Mouse (Mus musculus): ENCODE measurements at regions not wholly inside any gene's neighbourhood (a gene's known extent, or its start where the extent isn't known, plus 50 kb on each side); places are given as distances from the start of the nearest gene placed in this dataset.
A peak's percentile ranks its signal among the peaks of the same experiment; 100 is the strongest.

- no peaks in the 10 kb centered on the region for H3K9me3 ChIP-seq
- no peaks in the 10 kb centered on the region for H3K27me3 ChIP-seq
- no peak overlapping the region for H3K27ac ChIP-seq (replicated peaks)
- H3K4me3 ChIP-seq: no peak overlapping the region
- no peak overlapping the region for H3K9ac ChIP-seq (replicated peaks)
- peaks cover 21% of the 10 kb centered on the region for H3K4me1 ChIP-seq
- no peak overlapping the region for H3K4me2 ChIP-seq (replicated peaks)
- 76% methylated on average over 2 of the region's 2 CpGs for WGBS
- no peaks in the 10 kb centered on the region for H3K36me3 ChIP-seq
- peak; percentile 81 for ATAC-seq (ENCODE audit: low FRiP score, low read depth)
These were observed 1588.7 kb upstream of the Got2 start for GRCm38 (mm10) chr8:97477098-97477457.

DNA sequence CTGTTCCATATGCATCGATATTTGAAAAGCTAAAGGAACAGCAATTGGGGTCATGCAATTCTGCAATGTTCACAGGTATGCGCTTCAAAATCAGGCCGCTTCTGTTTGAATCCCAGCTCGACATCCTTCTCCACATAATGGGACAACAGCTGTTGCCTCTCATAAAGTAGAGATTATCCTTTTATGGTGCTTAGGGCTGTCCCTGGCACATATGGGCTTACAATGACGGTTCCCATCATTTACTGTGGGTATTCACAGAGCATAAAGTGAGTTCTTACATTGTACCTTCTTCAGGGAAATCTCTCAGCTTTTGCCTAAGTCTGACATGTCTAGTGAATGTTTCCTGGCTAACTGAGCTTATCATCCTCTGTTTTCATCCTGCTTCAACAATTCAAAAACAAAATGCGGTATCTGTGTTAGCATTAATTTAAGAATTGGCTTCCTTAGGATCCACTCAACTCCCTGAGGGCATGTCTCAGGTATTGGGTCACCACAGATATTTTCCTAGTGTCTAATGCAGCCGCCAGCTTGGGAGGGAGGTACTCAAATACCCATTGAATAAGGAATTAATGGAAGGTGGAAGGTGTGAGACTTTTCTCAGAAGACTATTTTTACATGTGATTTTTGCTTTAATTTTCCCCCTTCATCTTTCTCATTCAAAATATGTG lies 1588.2 kb upstream of the Got2 start:
- 59% methylated on average over 7 of the region's 7 CpGs for WGBS

DNA sequence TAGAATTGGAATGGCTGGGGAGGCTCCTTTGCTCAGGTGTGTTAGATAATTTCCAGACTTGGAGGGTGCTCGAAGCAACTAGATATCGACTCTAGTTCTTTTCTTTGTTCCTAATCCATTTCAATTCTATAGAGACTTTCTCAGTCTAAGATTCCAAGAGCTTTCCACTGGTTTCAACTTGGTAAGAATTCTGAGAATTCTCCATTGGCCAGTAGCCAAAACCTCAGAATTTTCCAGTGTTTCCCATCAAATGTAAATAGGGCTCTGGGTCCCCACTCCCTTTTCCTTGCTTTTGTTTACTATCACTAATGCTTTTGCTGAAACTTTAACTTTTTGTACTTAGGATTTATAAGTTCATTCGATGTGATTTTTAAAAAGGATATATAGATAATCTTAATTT lies 1585.0 kb upstream of the Got2 start:
- ATAC-seq (ENCODE audit: low FRiP score, low read depth): no peak
- Histone ChIP-seq H3K9me3 (no peaks in the 10 kb centered on the region), H3K9ac (replicated peaks) (no peak overlapping the region), H3K4me3 (no peak overlapping the region), H3K4me2 (replicated peaks) (no peak overlapping the region), H3K36me3 (no peaks in the 10 kb centered on the region), H3K27ac (replicated peaks) (no peak overlapping the region), H3K27me3 (no peaks in the 10 kb centered on the region), H3K4me1 (peaks cover 21% of the 10 kb centered on the region)
- 79% methylated on average over 3 of the region's 3 CpGs for WGBS

More for the DNA sequence above, 1588.2 kb upstream of the Got2 start:
- Histone ChIP-seq H3K4me3 (no peak overlapping the region), H3K9ac (replicated peaks) (no peak overlapping the region), H3K4me1 (peaks cover 21% of the 10 kb centered on the region), H3K36me3 (no peaks in the 10 kb centered on the region), H3K27ac (replicated peaks) (peak overlapping the region; percentile 46; the same call in 1 of the 2 replicates), H3K9me3 (no peaks in the 10 kb centered on the region), H3K27me3 (no peaks in the 10 kb centered on the region), H3K4me2 (replicated peaks) (no peak overlapping the region)
- peak; percentile 50; the same call in 1 of the 2 replicates for ATAC-seq (ENCODE audit: low FRiP score, low read depth)

GRCm38 (mm10) chr8:97461478-97461877 lies 1573.1 kb upstream of the Got2 start:
- no peak for ATAC-seq (ENCODE audit: low FRiP score, low read depth)
- H3K9me3 ChIP-seq: no peaks in the 10 kb centered on the region
- no peak overlapping the region for H3K27ac ChIP-seq (replicated peaks)
- no peaks in the 10 kb centered on the region for H3K36me3 ChIP-seq
- H3K27me3 ChIP-seq: no peaks in the 10 kb centered on the region
- no peak overlapping the region for H3K9ac ChIP-seq (replicated peaks)
- H3K4me3 ChIP-seq: no peak overlapping the region
- no peak overlapping the region for H3K4me2 ChIP-seq (replicated peaks)
- no peaks in the 10 kb centered on the region for H3K4me1 ChIP-seq

GRCm38 (mm10) chr8:97447696-97448095 lies 1559.3 kb upstream of the Got2 start:
- Histone ChIP-seq H3K36me3 (no peaks in the 10 kb centered on the region), H3K27ac (replicated peaks) (no peak overlapping the region), H3K4me2 (replicated peaks) (no peak overlapping the region), H3K4me3 (no peak overlapping the region), H3K9me3 (no peaks in the 10 kb centered on the region), H3K4me1 (no peaks in the 10 kb centered on the region), H3K9ac (replicated peaks) (no peak overlapping the region), H3K27me3 (no peaks in the 10 kb centered on the region)
- ATAC-seq (ENCODE audit: low FRiP score, low read depth): no peak
- 94% methylated on average over 8 of the region's 8 CpGs for WGBS

DNA sequence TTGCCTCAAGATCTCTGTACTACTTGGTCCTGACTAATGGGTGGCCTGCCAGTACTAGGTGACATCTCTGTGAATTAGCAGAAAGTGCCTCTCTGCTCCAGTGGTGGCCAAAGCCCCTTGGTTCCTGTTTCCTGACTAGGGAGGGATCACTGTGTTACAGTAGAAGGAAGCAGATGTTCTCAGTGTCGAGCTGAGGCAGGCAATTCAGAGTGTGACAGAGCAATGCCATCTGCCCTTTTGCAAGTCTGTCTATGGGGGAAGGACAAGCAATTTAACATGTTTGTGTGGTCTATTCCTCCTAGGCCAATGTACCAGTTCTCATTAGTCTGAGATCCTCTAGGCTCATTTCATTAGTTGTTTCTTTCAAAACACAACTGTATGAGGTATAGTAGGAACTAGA lies 1553.1 kb upstream of the Got2 start:
- 58% methylated on average over 1 of the region's 1 CpGs for WGBS
- no peaks in the 10 kb centered on the region for H3K4me1 ChIP-seq
- no peak overlapping the region for H3K27ac ChIP-seq (replicated peaks)
- H3K36me3 ChIP-seq: no peaks in the 10 kb centered on the region
- ATAC-seq (ENCODE audit: low FRiP score, low read depth): no peak
- no peak overlapping the region for H3K9ac ChIP-seq (replicated peaks)
- no peaks in the 10 kb centered on the region for H3K27me3 ChIP-seq
- no peak overlapping the region for H3K4me3 ChIP-seq
- H3K9me3 ChIP-seq: no peaks in the 10 kb centered on the region
- no peak overlapping the region for H3K4me2 ChIP-seq (replicated peaks)

DNA sequence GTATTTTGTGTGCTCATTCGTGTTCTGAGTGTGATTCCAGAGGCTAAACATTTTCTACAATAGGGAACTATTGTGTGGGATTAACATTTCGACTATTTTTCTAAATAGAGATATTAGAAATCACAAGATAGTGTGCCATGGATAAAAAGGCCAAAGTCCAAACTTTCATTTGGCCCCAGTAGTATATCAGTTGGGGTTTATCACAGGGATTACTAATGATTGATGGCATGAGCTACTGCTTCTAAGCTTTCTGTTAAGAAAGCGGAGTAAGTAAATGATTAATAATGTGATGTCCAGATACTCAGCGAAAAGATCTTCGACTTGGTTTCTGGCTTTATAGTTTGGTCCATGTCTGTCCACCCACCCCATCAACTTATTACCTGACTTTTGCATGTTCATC lies 1545.2 kb upstream of the Got2 start:
- Histone ChIP-seq H3K27me3 (no peaks in the 10 kb centered on the region), H3K9ac (replicated peaks) (no peak overlapping the region), H3K4me1 (no peaks in the 10 kb centered on the region), H3K4me3 (no peak overlapping the region), H3K9me3 (no peaks in the 10 kb centered on the region), H3K27ac (replicated peaks) (no peak overlapping the region), H3K36me3 (no peaks in the 10 kb centered on the region), H3K4me2 (replicated peaks) (no peak overlapping the region)
- 90% methylated on average over 5 of the region's 5 CpGs for WGBS
- no peak for ATAC-seq (ENCODE audit: low FRiP score, low read depth)

DNA sequence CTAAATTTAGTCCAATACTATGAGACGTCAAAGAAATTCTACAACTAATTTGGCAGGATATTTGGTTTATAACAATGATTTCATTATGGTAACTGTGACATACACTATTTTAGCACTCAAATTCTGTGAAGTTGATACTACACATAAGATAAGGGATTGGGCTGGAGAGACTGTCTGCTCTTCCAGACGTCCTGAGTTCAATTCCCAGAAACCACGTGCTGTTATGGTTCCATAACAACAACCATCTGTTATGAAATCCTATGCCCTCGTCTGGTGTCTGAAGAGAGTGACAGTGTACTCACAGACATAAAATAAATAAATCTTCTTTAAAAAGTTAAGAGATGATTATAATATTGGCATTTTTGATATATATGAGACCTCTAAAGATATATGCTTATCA lies 1543.1 kb upstream of the Got2 start:
- no peaks in the 10 kb centered on the region for H3K9me3 ChIP-seq
- no peaks in the 10 kb centered on the region for H3K4me1 ChIP-seq
- no peak overlapping the region for H3K9ac ChIP-seq (replicated peaks)
- 81% methylated on average over 4 of the region's 4 CpGs for WGBS
- H3K4me2 ChIP-seq (replicated peaks): no peak overlapping the region
- no peak for ATAC-seq (ENCODE audit: low FRiP score, low read depth)
- H3K27me3 ChIP-seq: no peaks in the 10 kb centered on the region
- H3K27ac ChIP-seq (replicated peaks): no peak overlapping the region
- H3K4me3 ChIP-seq: no peak overlapping the region
- no peaks in the 10 kb centered on the region for H3K36me3 ChIP-seq

GRCm38 (mm10) chr8:97422331-97422730 lies 1534.0 kb upstream of the Got2 start:
- Histone ChIP-seq H3K4me3 (no peak overlapping the region), H3K36me3 (no peaks in the 10 kb centered on the region), H3K9me3 (no peaks in the 10 kb centered on the region), H3K27me3 (peaks cover 4% of the 10 kb centered on the region; the same call in 1 of the 2 replicates), H3K9ac (replicated peaks) (no peak overlapping the region), H3K27ac (replicated peaks) (no peak overlapping the region), H3K4me2 (replicated peaks) (no peak overlapping the region), H3K4me1 (no peaks in the 10 kb centered on the region; the same call in 1 of the 2 replicates)
- no peak for ATAC-seq (ENCODE audit: low FRiP score, low read depth)
- WGBS: 80% methylated on average over 1 of the region's 1 CpGs

DNA sequence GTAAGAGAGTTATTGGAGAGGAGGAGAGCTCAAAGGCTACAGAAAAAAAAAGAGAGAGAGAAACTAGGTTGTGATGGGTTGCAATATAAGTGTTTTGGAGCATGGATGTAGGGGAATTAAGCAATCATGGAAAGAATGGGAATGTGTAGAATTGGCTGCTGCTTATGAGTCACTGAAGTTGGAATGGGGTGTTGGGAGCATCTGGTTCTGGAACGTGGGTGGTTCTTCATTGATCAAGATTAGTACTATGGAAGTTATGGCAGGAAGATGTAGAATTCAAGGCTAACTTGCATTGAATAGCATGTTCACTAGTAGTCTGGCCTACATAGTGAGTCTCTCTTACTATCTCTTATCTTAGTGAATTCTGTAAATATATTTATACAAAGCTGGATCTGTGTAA lies 1526.4 kb upstream of the Got2 start:
- no peaks in the 10 kb centered on the region; the same call in 1 of the 2 replicates for H3K4me1 ChIP-seq
- no peaks in the 10 kb centered on the region for H3K9me3 ChIP-seq
- H3K9ac ChIP-seq (replicated peaks): no peak overlapping the region
- no peak for ATAC-seq (ENCODE audit: low FRiP score, low read depth)
- no peak overlapping the region for H3K27ac ChIP-seq (replicated peaks)
- H3K27me3 ChIP-seq: no peaks in the 10 kb centered on the region
- H3K4me2 ChIP-seq (replicated peaks): no peak overlapping the region
- no peaks in the 10 kb centered on the region for H3K36me3 ChIP-seq
- WGBS: 85% methylated on average over 1 of the region's 1 CpGs
- H3K4me3 ChIP-seq: no peak overlapping the region

GRCm38 (mm10) chr8:97403308-97403707 lies 1515.0 kb upstream of the Got2 start:
- H3K9ac ChIP-seq (replicated peaks): no peak overlapping the region
- no peaks in the 10 kb centered on the region for H3K27me3 ChIP-seq
- H3K9me3 ChIP-seq: no peaks in the 10 kb centered on the region
- no peak overlapping the region for H3K27ac ChIP-seq (replicated peaks)
- no peaks in the 10 kb centered on the region for H3K4me1 ChIP-seq
- WGBS: 60% methylated on average over 2 of the region's 2 CpGs
- no peak overlapping the region for H3K4me2 ChIP-seq (replicated peaks)
- H3K36me3 ChIP-seq: no peaks in the 10 kb centered on the region
- no peak for ATAC-seq (ENCODE audit: low FRiP score, low read depth)
- H3K4me3 ChIP-seq: no peak overlapping the region

GRCm38 (mm10) chr8:97397327-97397719 lies 1509.0 kb upstream of the Got2 start:
- no peaks in the 10 kb centered on the region for H3K27me3 ChIP-seq
- 12% methylated on average over 7 of the region's 7 CpGs for whole genome bisulfite sequencing
- no peak overlapping the region for H3K9ac ChIP-seq (replicated peaks)
- ATAC-seq (ENCODE audit: low FRiP score, low read depth): peak; percentile 61; the same call in 1 of the 2 replicates
- no peak overlapping the region for H3K4me2 ChIP-seq (replicated peaks)
- no peaks in the 10 kb centered on the region for H3K36me3 ChIP-seq
- peaks cover 16% of the 10 kb centered on the region for H3K4me1 ChIP-seq
- H3K4me3 ChIP-seq: no peak overlapping the region
- H3K9me3 ChIP-seq: no peaks in the 10 kb centered on the region
- no peak overlapping the region; the same call in 1 of the 2 replicates for H3K27ac ChIP-seq (replicated peaks)

All from midbrain, embryonic 12.5 days (tissue).